Mouse (Mus musculus) right cerebral cortex, postnatal 36 days (tissue): ENCODE measurements at regions not wholly inside any gene's neighbourhood (a gene's known extent, or its start where the extent isn't known, plus 50 kb on each side); places are given as distances from the start of the nearest gene placed in this dataset.

Source experiments
- DNase-seq, 2 experiments: peaks; one replicate each; pipeline ENCODE4 v3.0.0; 2022; ENCODE audit warnings: low spot score in 2 of 2, mixed read lengths in 1 of 2

DNA sequence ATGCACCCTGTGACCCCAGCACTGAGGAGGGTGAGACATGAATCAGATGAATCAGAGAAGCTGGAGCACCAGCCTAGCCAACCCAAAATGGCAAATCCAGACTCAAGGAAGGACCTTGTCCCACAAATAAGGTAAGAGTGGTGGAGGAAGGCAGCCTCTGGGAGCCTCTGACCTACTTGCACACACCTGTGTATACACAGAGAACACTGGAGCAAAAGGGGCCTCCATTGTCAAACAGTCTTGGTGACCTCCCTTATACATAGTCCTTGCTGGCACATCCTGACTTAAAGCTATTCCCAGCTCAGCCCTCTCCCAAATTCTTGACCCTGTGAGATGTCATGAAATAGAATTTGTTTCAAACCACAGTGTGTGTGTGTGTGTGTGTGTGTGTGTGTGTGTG lies 57.1 kb downstream of the Inhbb start:
- no peak for DNase-seq

DNA sequence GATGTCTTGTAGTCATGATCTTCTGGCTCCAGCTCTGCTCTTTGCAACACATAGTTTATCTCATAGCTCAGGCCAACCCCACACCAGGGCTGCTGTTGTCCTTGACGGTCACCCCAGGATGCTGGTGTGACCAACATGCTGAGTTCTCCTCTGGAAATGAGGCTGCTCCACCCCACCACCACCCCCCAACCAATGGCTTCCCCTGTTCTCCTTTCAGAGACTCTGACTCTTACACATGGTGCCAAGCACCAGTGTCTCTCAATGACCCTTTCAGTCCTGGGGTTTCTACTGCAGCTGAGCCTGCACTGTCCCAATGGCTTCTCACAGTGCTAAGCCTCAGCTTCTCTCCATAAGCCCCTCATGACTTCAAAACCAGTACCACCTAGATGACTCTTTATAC lies 64.0 kb downstream of the Inhbb start:
- no peak for DNase-seq

DNA sequence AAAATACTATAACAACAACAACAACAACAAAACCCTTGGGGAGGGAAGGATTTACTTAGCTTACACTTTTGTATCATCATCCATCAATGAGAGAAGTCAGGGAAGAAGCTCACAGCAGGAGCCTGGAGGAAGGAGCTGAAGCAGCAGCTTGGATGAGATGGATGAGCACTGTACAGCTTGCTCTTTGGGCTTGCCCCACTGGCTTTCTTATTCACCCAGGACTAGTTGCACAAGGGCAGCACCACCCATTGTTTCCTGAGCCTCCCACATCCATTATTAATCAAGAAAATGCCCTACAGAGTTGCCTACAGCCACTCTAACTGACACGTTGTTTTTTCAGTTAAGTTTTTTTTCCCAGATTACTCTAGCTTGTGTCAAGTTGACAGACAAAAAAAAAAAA lies 65.1 kb downstream of the Inhbb start:
- DNase-seq = no peak

DNA sequence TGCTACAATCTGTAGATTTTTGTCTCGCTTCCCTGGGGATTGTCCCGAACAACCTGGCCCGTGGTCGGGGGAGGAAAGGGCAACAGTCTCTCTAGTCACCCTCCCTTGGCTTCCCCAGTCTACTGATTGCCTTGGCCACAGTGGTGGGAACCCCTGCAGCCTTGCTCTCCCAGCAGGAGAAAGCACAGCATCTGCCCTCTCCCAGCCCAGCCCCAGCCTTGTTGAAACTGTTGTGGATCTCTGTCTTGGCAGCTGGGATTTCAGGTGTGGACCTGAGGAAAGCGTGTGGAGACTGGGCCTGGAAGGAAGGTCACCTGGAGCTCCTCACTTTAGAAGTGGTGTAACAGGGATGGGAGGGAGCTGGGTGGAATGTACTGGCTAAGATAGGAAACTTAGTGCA lies 66.6 kb downstream of the Inhbb start:
- DNase-seq = no peak

DNA sequence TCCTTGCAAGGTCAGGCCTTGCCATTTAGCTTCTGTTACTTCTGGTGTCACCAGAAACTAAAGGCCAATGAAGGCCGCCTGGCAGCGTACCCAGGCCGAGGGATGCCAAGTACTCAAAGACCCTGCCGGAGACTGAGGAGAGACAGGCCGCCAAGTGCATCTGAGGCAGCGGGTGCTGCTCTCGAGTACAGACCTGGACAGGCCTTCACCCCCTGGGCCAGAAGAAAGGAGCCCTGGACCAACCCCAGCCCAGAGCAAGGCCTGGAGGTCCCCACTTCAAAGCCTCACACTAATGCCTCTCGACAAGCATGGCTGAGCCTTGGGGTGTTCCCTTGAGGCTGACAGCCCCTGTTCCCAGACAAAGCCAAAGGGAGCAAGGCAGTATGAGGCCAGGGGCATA lies 70.5 kb downstream of the Inhbb start:
- no peak for DNase-seq

GRCm38 (mm10) chr1:119350846-119351245 lies 71.2 kb downstream of the Inhbb start:
- DNase-seq = no peak

DNA sequence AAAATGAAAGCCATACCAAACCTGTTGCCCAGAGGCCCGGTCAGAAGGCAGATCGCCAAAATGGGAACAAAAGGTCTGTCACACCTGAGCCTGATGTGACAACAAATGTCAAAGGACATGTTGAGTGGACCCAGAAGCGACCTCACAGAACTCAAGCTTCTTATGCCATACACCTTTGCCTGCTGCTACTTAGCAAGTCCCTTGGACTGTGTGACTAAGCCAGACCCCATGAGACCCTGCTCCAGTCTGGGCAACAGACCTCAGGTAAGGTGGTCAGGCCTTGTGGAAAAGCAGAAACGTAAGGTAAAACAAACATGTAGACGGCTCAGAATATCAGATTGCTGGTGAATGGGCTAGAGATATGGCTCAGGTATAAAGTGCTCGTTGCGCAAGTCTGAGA lies 71.8 kb downstream of the Inhbb start:
- DNase-seq = no peak

DNA sequence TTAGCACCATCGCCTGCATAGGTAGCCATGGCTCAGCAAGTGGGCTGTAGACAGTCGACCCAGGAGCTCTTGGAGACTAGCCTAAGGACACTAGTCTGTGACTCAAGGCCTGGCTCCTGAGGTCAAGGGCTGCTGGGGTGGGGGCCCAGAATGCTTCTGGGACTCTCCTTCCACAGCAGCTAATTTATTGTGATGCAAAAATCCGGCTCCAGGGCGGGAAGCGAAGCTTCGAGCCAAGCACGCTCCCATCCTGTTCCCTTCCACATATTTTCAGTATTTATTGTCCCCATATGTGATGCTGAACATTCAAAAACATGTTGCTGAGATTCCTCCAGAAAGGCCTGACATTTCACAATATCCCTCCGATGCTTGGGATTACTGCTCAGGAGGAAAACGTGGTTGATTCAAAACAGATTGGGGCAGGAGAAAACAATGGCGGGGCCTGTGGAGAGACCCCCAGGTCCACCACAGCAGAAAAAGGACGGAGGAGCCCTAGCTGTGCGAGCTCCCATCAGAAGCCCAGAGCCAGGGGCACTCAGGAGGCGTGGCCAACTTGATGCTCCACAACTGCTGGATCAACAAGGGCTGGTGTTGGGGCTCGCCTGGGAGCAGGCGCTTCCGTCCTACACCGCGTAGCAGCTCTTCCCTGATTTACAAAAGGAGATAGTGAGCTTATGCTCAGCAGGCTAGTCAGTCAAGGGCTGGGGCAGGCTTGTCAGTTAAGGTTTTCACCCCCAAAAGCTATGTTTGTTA lies 73.4 kb downstream of the Inhbb start:
- no peak for DNase-seq

GRCm38 (mm10) chr1:119347749-119348148 lies 74.3 kb downstream of the Inhbb start:
- DNase-seq = no peak

GRCm38 (mm10) chr1:119346634-119347155 lies 75.4 kb downstream of the Inhbb start:
- DNase-seq = no peak

DNA sequence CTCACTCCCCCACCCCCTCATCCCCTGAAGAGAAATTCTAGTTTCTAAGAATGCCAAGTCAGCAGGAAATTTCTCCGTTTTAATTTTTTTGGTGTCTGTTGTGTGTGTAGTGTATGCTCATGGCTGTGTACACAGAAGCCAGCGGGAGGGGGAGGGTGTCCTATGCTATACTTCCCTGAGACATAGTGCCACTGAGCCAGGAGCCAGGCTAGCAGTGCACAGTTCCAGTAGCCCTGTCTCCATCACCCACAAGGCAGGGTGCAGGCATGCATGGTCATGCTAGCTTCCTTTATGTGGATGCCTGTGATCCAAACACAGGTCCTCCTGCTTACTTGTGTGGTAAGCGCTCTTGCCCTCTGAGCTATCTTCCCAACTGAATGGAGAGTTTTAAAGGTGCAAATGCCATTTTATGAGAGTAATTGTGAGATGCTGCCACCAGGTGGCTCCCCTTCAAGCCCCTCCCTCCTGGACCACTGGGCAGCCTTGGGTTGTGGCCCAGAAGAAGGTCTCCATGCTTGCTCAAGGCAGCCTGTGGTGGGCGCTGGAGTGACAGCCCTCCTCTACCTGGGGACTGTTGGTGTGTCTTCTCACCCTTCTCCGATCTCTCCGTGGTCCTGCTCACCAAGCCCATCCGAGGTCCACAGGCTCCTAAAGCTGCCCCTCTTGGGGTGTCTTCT lies 76.8 kb downstream of the Inhbb start:
- no peak for DNase-seq

DNA sequence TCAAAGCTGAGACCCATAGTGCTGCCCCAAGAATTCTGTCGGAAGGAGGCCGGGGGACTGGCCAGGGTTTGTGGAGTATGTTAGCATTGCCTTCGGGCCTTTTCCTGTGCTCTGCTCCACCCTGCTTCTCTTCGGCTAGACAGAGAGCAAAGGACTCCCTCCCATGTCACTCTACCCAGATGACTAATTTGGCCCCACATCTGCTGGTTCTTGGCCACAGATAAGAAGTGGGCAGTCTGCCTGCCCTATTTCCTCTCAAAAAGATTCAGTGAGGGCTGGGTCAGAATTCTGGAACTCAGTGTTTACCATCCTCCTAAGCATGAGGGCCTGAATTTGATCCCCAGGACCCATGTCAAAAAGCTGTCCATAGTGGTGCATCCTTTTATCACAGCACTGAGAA lies 78.0 kb downstream of the Inhbb start:
- no peak for DNase-seq

DNA sequence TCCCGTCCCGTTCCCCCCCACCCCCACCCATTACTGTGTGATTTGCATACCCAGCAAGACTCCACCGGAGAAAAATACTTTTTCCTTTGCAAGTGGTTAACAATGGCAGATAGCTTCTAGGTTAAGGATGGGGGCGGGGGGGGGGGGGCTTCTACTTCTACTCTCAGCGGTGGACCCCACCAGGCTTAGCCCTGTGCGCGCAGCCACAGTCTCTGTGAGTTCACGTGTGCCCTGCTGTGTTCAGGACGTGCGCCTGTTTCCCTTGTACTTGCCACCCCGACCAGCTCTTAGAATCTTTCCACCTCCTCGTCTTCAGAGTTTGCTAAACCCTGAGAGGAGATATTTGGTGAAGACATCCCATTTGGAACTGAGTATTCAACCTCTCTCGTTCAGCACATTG lies 86.9 kb downstream of the Inhbb start:
- no peak for DNase-seq

GRCm38 (mm10) chr1:119330751-119331326 lies 91.2 kb downstream of the Inhbb start:
- DNase-seq = no peak

GRCm38 (mm10) chr1:119329693-119330434 lies 92.2 kb downstream of the Inhbb start:
- DNase-seq = no peak

GRCm38 (mm10) chr1:119328921-119329692 lies 92.9 kb downstream of the Inhbb start:
- DNase-seq = peak; percentile 8 to 17

GRCm38 (mm10) chr1:119324551-119324950 lies 97.5 kb downstream of the Inhbb start:
- no peak for DNase-seq

DNA sequence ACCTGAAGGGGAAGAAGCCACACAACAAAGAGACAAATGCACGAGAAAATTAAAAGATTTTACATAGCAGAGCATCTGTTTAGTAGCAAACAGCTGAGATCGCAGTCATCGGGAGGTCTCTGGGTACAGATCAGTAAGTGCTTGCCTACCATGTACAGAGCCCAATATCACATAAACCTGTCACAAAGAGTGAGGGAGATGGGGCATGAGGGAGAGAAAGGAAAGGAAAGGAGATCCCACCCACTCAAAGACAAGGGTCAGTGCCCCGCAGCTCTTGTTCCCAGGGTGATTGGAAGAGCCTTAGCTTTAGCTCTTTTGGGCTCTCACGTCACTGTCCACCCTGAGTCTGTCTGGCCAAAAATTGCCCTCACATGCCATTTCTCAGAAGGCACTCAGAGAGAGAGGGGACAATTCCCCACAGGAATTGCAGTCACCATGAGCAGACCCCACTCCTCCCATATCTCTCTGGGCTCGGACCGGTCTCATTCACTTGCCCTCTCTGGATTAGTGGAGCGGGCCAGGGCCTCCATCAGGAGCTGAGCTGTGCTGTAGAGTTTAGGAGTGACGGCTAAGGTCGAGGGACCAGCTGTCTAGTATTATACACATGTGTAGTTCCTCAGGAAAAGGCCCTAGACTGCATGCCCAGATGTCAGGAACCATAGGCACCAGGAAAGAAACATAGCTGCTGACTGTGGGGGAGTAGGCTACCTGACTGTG lies 99.6 kb downstream of the Inhbb start:
- no peak for DNase-seq

DNA sequence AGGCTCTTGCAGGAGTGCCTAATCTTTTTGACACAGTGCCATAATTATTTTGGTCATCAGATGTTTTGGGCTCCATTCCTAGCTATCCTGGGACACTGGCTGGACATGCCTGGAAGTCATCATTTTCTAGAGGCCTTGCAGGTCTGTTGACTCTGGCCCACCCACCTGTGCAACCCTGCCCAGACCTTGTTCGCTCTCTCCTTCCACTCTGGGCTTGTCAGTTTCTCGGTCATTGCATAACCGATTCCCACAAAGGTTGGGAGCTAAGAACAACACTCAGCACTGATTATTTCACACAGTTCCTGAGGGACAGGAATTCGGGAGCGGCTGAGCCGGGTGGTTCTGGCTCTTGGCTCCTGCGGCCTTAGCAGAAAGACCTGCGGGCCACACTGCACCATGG lies 100.2 kb downstream of the Inhbb start:
- DNase-seq = no peak

- DNase-seq = no peak
Observed at GRCm38 (mm10) chr1:119317006-119317405, 105.0 kb downstream of the Inhbb start.
